Mouse (Mus musculus) stomach, embryonic 15.5 days (tissue): ENCODE data around the gene Pafah1b3. TPM values are rescaled to one million over a fixed set of nuclear protein-coding genes. Genes with fewer than 3 reads are reported as not detected.

ENCODE experiments used
- ATAC-seq: fragments of 200-750 bp; cut with Nextera tagmentation; 2 replicates; pipeline ENCODE4 v1.8.0; 2017; ENCODE audit warnings: low read depth, moderate number of reproducible peaks, moderate TSS enrichment; ENCODE audit not compliant: insufficient read depth, low FRiP score
- H3K27ac ChIP-seq: fragments of 300-500 bp; sonication (generic); 2 replicates; pipeline ENCODE4 v1.5.1; 2015; ENCODE audit warnings: mild to moderate bottlenecking, inconsistent platforms
- H3K27me3 ChIP-seq: fragments of 300-500 bp; sonication (generic); replicated peaks from 2 replicates; pipeline ENCODE4 v1.6.1; 2015; ENCODE audit warnings: inconsistent platforms
- H3K36me3 ChIP-seq: fragments of 300-500 bp; sonication (generic); 2 replicates; pipeline ENCODE4 v1.6.1; 2015; ENCODE audit warnings: inconsistent platforms
- H3K4me1 ChIP-seq: fragments of 300-500 bp; sonication (generic); 2 replicates; pipeline ENCODE4 v1.6.1; 2015; ENCODE audit warnings: inconsistent platforms
- H3K4me2 ChIP-seq: fragments of 300-500 bp; sonication (generic); 2 replicates; pipeline ENCODE4 v1.6.1; 2015; ENCODE audit warnings: mild to moderate bottlenecking, inconsistent platforms
- H3K4me3 ChIP-seq: fragments of 300-500 bp; sonication (generic); replicated peaks from 2 replicates; pipeline ENCODE4 v1.5.1; 2015; ENCODE audit warnings: inconsistent platforms
- H3K9ac ChIP-seq: fragments of 300-500 bp; sonication (generic); 2 replicates; pipeline ENCODE4 v1.6.1; 2015; ENCODE audit warnings: inconsistent platforms
- H3K9me3 ChIP-seq: fragments of 300-500 bp; sonication (generic); 2 replicates; pipeline ENCODE4 v1.6.1; 2016; ENCODE audit warnings: inconsistent platforms
- WGBS: fragments of 180-500 bp; shearing (Covaris S2); methylation state at CpG from one replicate; pipeline ENCODE4 v1.1.7; 2015; 5-methylcytosine and 5-hydroxymethylcytosine counted together
- polyA plus RNA-seq: library from polyadenylated mRNA; unstranded; fragments of >200 nt; fragmentation: Nextera tagmentation; extraction: Ambion mirVana; gene quantifications from 2 replicates; pipeline ENCODE4 v1.2.1, GENCODE M21; 2015

Pafah1b3 gene
- polyA plus RNA-seq, 1 experiment from 2014 or later, result 201 TPM

- Histone ChIP-seq H3K9me3 (no peaks in the 10 kb centered on the region), H3K36me3 (peaks cover 21% of the 10 kb centered on the region), H3K4me1 (peaks cover 46% of the 10 kb centered on the region), H3K9ac (no peak overlapping the region), H3K4me3 (peak overlapping the region; percentile 99; the same call in 1 of the 2 replicates), H3K4me2 (peak overlapping the region; percentile 92), H3K27me3 (no peaks in the 10 kb centered on the region), H3K27ac (peak overlapping the region; percentile 99; the same call in 1 of the 2 replicates)
- WGBS, result 51% methylated on average over 20 of the region's 20 CpGs
- ATAC-seq, result no peak
Measured at GRCm38 (mm10) chr7:25246079-25246758, 51.6 kb downstream of the Pafah1b3 start.

Other genes with a start within 250 kb of the Pafah1b3 start
- 5.4 and 6.3 TPM in 2 replicates for gene Grik5, start 225.6 kb downstream of the Pafah1b3 start, polyA plus RNA-seq
- gene Zfp574, start 225.4 kb downstream of the Pafah1b3 start, polyA plus RNA-seq, result 26.7 and 27.3 TPM in 2 replicates
- gene Pou2f2, start 118.3 kb downstream of the Pafah1b3 start, polyA plus RNA-seq, result 1.4 and 1.6 TPM in 2 replicates
- gene Dedd2, start 77.4 kb downstream of the Pafah1b3 start, polyA plus RNA-seq, result 15.1 and 15.2 TPM in 2 replicates
- 2.8 and 3.1 TPM in 2 replicates for gene Zfp526, start 76.6 kb downstream of the Pafah1b3 start, polyA plus RNA-seq
- 9.4 and 10.5 TPM in 2 replicates for gene Gsk3a, start 60.1 kb downstream of the Pafah1b3 start, polyA plus RNA-seq
- gene Erf, start 47.2 kb downstream of the Pafah1b3 start, polyA plus RNA-seq, result 13.0 and 17.6 TPM in 2 replicates
- 33.8 and 36.4 TPM in 2 replicates for gene Cic, start 30.3 kb downstream of the Pafah1b3 start, polyA plus RNA-seq
- 0.41 and 0.49 TPM in 2 replicates for gene Prr19, start 3.4 kb upstream of the Pafah1b3 start, polyA plus RNA-seq
- 1.4 and 1.6 TPM in 2 replicates for gene Tmem145, start 8.1 kb upstream of the Pafah1b3 start, polyA plus RNA-seq
- gene Megf8, start 19.2 kb upstream of the Pafah1b3 start, polyA plus RNA-seq, result 10.3 and 10.9 TPM in 2 replicates
- 107 and 419 TPM in 2 replicates for gene Cnfn, start 71.7 kb upstream of the Pafah1b3 start, polyA plus RNA-seq
- 8.3 and 8.4 TPM in 2 replicates for gene Lipe, start 100.7 kb upstream of the Pafah1b3 start, polyA plus RNA-seq
- gene Cxcl17, start 114.9 kb upstream of the Pafah1b3 start, polyA plus RNA-seq, result 0.36 and 0.42 TPM in 2 replicates
- gene Ceacam1, start 179.6 kb upstream of the Pafah1b3 start, polyA plus RNA-seq, result 32.4 and 54.7 TPM in 2 replicates
- gene Ceacam2, start 241.9 kb upstream of the Pafah1b3 start, polyA plus RNA-seq, result not detected in 2 replicates